Mouse (Mus musculus) cerebellum, postnatal 14 days (tissue): ENCODE data around the gene Mrpl34.

Experiments used
- DNase-seq, 2 experiments: peaks; one replicate each; pipeline ENCODE4 v3.0.0; 2021; ENCODE audit warnings: mixed read lengths in 2 of 2

The Mrpl34 gene

GRCm38 (mm10) chr8:71496481-71496880 lies 31.7 kb downstream of the Mrpl34 start:
- peak; percentile 72 to 76 for DNase-seq

GRCm38 (mm10) chr8:71497077-71497645 lies 32.4 kb downstream of the Mrpl34 start:
- no peak for DNase-seq

- no peak for DNase-seq
These were observed 33.2 kb downstream of the Mrpl34 start for GRCm38 (mm10) chr8:71497881-71498501.

- DNase-seq, result no peak
These were observed 34.3 kb downstream of the Mrpl34 start for GRCm38 (mm10) chr8:71498816-71499690.

- no peak for DNase-seq
These were observed 39.6 kb downstream of the Mrpl34 start for GRCm38 (mm10) chr8:71504349-71504748.

- DNase-seq, result no peak
These were observed 40.6 kb downstream of the Mrpl34 start for GRCm38 (mm10) chr8:71505326-71505725.

GRCm38 (mm10) chr8:71505979-71506378 lies 41.2 kb downstream of the Mrpl34 start:
- peak; percentile 69 to 74 for DNase-seq

GRCm38 (mm10) chr8:71507589-71508104 lies 42.9 kb downstream of the Mrpl34 start:
- DNase-seq, result peak; percentile 77

GRCm38 (mm10) chr8:71509316-71509715 lies 44.6 kb downstream of the Mrpl34 start:
- DNase-seq, result no peak

- DNase-seq, result no peak
These were observed 46.9 kb downstream of the Mrpl34 start, which contains the start of gene Plvap for GRCm38 (mm10) chr8:71511644-71512043. TSS of gene Plvap (minus strand) at chr8:71511752.

GRCm38 (mm10) chr8:71513018-71513754 lies 48.4 kb downstream of the Mrpl34 start:
- no peak for DNase-seq

- no peak for DNase-seq
These were observed 50.3 kb downstream of the Mrpl34 start for GRCm38 (mm10) chr8:71515043-71515442.
